Mouse (Mus musculus) testis, postnatal 10 days (tissue): ENCODE data around the gene Morn4.
A peak's percentile ranks its signal among the peaks of the same experiment; 100 is the strongest.

Experiments used
- DNase-seq: peaks from one replicate; pipeline ENCODE4 v3.0.0; 2021; ENCODE audit warnings: low spot score

Morn4 gene

GRCm38 (mm10) chr19:42043988-42044387, 42.2 kb downstream of the Morn4 start:
- DNase-seq = no peak

DNA sequence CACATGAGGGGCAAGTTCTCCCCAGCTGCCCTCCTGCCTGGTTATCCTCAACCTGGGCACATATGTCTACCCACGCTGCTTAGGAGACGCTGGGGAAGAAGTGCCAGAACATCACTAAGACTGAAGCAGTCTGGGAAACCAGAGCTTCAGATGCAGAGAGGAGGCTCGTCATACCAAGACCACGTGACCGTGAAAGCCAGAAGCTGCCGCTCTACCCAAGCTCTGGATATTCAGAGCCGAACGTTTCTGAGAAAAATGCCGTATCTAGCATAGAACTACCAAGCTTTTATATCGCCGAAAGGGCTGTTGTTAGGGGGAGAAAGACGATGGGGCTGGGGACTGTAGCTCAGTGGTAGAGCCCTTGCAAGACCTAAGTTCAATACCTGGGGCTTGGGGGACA, 47.8 kb downstream of the Morn4 start:
- no peak for DNase-seq

GRCm38 (mm10) chr19:42037167-42037702, 48.9 kb downstream of the Morn4 start:
- no peak for DNase-seq

- no peak for DNase-seq
Observed at GRCm38 (mm10) chr19:42036357-42036756, 49.8 kb downstream of the Morn4 start.

- DNase-seq = peak; percentile 92
Observed at GRCm38 (mm10) chr19:42035456-42036248, 50.5 kb downstream of the Morn4 start, which contains the start of gene Ankrd2. Gene Ankrd2, plus strand, starts transcription at chr19:42036000.

DNA sequence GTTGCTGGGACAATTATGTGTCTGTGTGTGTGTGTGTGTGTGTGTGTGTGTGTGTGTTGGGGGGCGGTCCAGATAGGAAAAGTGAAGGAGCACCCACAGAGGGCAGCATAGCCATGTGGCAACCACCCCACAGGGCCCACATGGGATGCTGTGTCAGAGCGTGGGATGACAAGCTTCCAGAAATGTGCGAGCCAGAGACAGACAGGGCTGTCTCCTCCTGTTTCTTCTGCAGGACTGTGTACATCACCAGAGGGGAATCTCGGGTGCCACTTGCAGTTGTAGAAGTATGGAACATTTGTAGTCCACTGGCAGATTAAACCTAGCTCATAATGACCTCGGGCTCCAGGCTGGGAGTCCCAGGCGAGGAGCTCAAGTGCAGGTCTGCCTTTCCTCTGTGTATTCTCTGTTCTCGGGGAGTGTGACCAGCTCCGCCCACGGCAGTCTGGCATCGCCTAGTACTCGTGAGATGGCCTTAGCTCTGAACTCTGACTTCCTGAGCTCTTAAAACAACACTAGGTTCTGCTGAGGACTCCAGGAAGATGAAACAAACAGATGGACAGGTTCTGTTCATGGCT, 51.2 kb downstream of the Morn4 start:
- DNase-seq = no peak

GRCm38 (mm10) chr19:42034146-42034775, 51.9 kb downstream of the Morn4 start:
- no peak for DNase-seq

DNA sequence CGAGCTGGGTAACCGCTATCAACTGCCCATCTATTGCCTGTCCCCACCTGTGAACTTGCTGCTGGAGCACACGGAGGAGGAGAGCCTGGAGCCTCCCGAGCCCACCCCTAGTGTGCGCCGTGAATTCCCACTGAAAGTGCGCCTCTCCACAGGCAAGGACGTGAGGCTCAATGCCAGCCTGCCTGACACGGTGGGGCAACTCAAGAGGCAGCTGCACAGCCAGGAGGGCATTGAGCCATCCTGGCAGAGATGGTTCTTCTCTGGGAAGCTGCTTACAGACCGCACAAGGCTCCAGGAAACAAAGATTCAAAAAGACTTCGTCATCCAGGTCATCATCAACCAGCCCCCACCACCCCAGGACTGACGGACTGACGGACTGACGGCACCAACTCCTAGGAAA, 52.5 kb downstream of the Morn4 start:
- DNase-seq = no peak

DNA sequence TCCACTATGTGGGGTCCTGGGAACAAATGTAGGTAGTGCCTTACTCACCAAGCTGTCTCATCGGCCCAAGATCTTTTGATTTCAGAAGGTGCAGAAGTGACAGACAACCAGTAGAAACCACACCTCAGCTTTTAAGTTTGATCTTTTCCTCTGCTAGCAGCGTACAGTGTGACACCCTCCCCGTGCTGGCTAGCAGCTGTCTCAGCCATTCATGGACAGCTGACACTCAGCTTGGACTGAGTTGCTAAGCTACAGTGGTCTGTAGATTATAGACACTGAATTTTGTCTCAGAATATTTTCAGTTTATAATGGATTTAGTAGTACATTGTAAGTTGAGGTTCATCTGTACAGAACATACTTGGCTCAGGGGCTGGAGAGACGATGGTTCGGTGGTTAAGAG, 55.0 kb downstream of the Morn4 start:
- no peak for DNase-seq

- DNase-seq = peak; percentile 87
Observed at GRCm38 (mm10) chr19:42026158-42026557, 60.0 kb downstream of the Morn4 start.
